Mouse (Mus musculus) CH12.LX (cell line): ENCODE data around the gene Hkdc1.

Experiments
- CHD1 ChIP-seq: IDR thresholded peaks from 2 replicates; pipeline ENCODE4 v1.6.1; 2012; ENCODE audit warnings: low read depth, low read length, improper control_type of control experiment, inconsistent platforms
- CHD2 ChIP-seq: IDR thresholded peaks from 2 replicates; pipeline ENCODE4 v1.6.1; 2011; ENCODE audit warnings: low read length, improper control_type of control experiment
- CTCF ChIP-seq, 2 experiments: IDR thresholded peaks in 1 of 2; conservative IDR thresholded peaks in 1 of 2; 2 replicates each; pipeline ENCODE4 v1.5.1; 2011 to 2012; ENCODE audit warnings: low read depth in 2 of 2, low read length in 2 of 2, improper control_type of control experiment in 1 of 2, inconsistent platforms in 1 of 2, mild to moderate bottlenecking in 1 of 2, moderate library complexity in 1 of 2
- EP300 ChIP-seq: IDR thresholded peaks from 2 replicates; pipeline ENCODE4 v1.6.1; 2011; ENCODE audit warnings: low read length, improper control_type of control experiment
- JUND ChIP-seq: conservative IDR thresholded peaks from 2 replicates; pipeline ENCODE4 v1.6.1; 2011; ENCODE audit warnings: low read depth, low read length, improper control_type of control experiment
- NRF1 ChIP-seq: IDR thresholded peaks from 2 replicates; pipeline ENCODE4 v1.6.1; 2014; ENCODE audit warnings: low read depth, mild to moderate bottlenecking, inconsistent platforms, low read length, improper control_type of control experiment, moderate library complexity
- POLR2A ChIP-seq: IDR thresholded peaks from 2 replicates; pipeline ENCODE4 v1.6.1; 2011; ENCODE audit warnings: low read depth, mild to moderate bottlenecking, improper control_type of control experiment, low read length
- SIN3A ChIP-seq: IDR thresholded peaks from 2 replicates; pipeline ENCODE4 v1.6.1; 2012; ENCODE audit warnings: low read length, improper control_type of control experiment, inconsistent platforms
- UBTF ChIP-seq: IDR thresholded peaks from 2 replicates; pipeline ENCODE4 v1.6.1; 2012; ENCODE audit warnings: low read depth, mild to moderate bottlenecking, inconsistent platforms, low read length, improper control_type of control experiment, moderate library complexity

DNA sequence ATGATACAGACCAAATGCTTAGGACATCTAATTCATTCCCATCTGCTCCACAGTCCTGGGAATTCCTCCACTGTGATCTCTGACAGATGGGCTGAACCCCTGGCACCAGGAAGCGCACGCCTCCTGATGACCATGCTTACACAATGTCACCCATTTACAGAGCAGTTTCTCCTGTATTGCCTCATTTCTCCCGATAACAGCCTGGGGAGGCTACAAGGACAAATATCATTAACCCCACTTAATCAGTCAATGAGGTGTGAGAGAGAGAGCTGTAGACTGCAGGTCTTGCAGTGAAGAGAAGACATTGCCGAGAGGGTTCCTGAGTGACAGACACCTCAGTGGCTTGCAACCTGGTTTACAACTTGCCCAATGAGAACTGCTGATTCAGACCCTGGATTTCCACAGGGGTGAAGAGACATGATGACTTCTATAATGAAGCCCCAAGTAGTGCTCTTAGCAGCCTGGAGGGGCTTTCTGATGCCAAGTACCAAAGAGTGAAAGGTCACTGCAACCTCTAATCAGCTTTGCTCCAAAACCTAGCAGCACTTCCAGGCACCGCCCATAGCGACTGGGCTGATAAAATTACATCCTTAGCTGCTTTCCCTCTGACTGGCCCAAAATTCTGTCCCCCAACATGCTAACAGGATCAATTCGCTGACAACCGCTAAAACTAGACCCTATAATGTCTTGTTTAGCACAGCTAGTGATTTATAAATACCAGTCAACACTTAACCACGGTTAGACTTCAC, 78.1 kb downstream of the Hkdc1 start:
- no peak for TF ChIP-seq CTCF (conservative IDR thresholded peaks at IDR 0.05 in 1 of 2, IDR thresholded peaks at IDR 0.05 in 1 of 2; ENCODE audit: low read depth in 2 of 2, low read length in 2 of 2)
- TF ChIP-seq NRF1, result no peak
- TF ChIP-seq POLR2A, result no peak
- no peak for TF ChIP-seq SIN3A
- no peak for TF ChIP-seq UBTF
- TF ChIP-seq EP300, result no peak
- TF ChIP-seq JUND, result no peak
- no peak for TF ChIP-seq CHD1
- TF ChIP-seq CHD2, result no peak
